Mouse (Mus musculus) heart, embryonic 11.5 days (tissue): Measurements from ENCODE around the gene Asb14. TPM values are rescaled to one million over a fixed set of nuclear protein-coding genes. Genes with fewer than 3 reads are reported as not detected.
"Not testable (repeated sequence)": the region's sequence is repeated elsewhere in the genome, so short reads cannot be mapped to it uniquely, and the experiment has no call there.

ENCODE experiments used
- ATAC-seq: fragments of 200-750 bp; cut with Nextera tagmentation; replicated peaks from 2 replicates; pipeline ENCODE4 v1.8.0; 2017; ENCODE audit warnings: moderate library complexity; ENCODE audit not compliant: insufficient number of reproducible peaks, low FRiP score, low TSS enrichment
- H3K27ac ChIP-seq: fragments of 300-500 bp; sonication (generic); 2 replicates; pipeline ENCODE4 v1.5.1; 2014; ENCODE audit warnings: mild to moderate bottlenecking, low read depth, low read length
- H3K27me3 ChIP-seq: fragments of 300-500 bp; sonication (generic); 2 replicates; pipeline ENCODE4 v1.6.1; 2014; ENCODE audit warnings: mild to moderate bottlenecking, low read length, mixed read lengths; ENCODE audit not compliant: control insufficient read depth, insufficient read depth
- H3K36me3 ChIP-seq: fragments of 300-500 bp; sonication (generic); 2 replicates; pipeline ENCODE4 v1.6.1; 2014; ENCODE audit warnings: mild to moderate bottlenecking, low read length, moderate library complexity, mixed read lengths; ENCODE audit not compliant: control insufficient read depth, insufficient read depth
- H3K4me1 ChIP-seq: fragments of 300-500 bp; sonication (generic); 2 replicates; pipeline ENCODE4 v1.6.1; 2014; ENCODE audit warnings: low read length; ENCODE audit not compliant: control insufficient read depth, insufficient read depth
- H3K4me2 ChIP-seq: fragments of 300-500 bp; sonication (generic); 2 replicates; pipeline ENCODE4 v1.6.1; 2014; ENCODE audit warnings: mild to moderate bottlenecking, moderate library complexity
- H3K4me3 ChIP-seq: fragments of 300-500 bp; sonication (generic); 2 replicates; pipeline ENCODE4 v1.5.1; 2014; ENCODE audit warnings: low read depth, low read length
- H3K9ac ChIP-seq: fragments of 300-500 bp; sonication (generic); 2 replicates; pipeline ENCODE4 v1.6.1; 2014; ENCODE audit warnings: mild to moderate bottlenecking, low read depth, low read length, moderate library complexity
- H3K9me3 ChIP-seq: fragments of 300-500 bp; sonication (generic); replicated peaks from 2 replicates; pipeline ENCODE4 v1.6.1; 2016; ENCODE audit warnings: low read length; ENCODE audit not compliant: control insufficient read depth
- WGBS: fragments of 180-500 bp; shearing (Covaris S2); extraction: QIAGEN DNeasy Blood & Tissue Kit; methylation state at CpG from one replicate; pipeline ENCODE4 v1.1.7; 2014; ENCODE audit not compliant: insufficient replicate concordance; 5-methylcytosine and 5-hydroxymethylcytosine counted together
- polyA plus RNA-seq: library from polyadenylated mRNA; unstranded; fragments of >200 nt; fragmentation: Nextera tagmentation; extraction: Ambion mirVana; gene quantifications from 2 replicates; pipeline ENCODE4 v1.2.1, GENCODE M21; 2014

Gene Asb14
- polyA plus RNA-seq, 1 experiment from 2014 or later = 0.29 TPM

- H3K9ac ChIP-seq = no peak overlapping the region
- H3K4me3 ChIP-seq = no peak overlapping the region
- 72% methylated on average over 9 of the region's 9 CpGs for WGBS
- no peaks in the 10 kb centered on the region for H3K4me1 ChIP-seq
- H3K4me2 ChIP-seq = no peak overlapping the region
- H3K27me3 ChIP-seq = no peaks in the 10 kb centered on the region
- ATAC-seq = no peak
- H3K36me3 ChIP-seq = no peaks in the 10 kb centered on the region
- no peak overlapping the region for H3K27ac ChIP-seq
- H3K9me3 ChIP-seq = no peaks in the 10 kb centered on the region
Measured at GRCm38 (mm10) chr14:26913681-26914268, 19.4 kb downstream of the Asb14 start.

GRCm38 (mm10) chr14:26919310-26919709 is 25.0 kb downstream of the Asb14 start:
- Histone ChIP-seq H3K4me1 (no peaks in the 10 kb centered on the region; the same call in 1 of the 2 replicates), H3K9me3 (no peaks in the 10 kb centered on the region), H3K27ac (no peak overlapping the region), H3K36me3 (0 out of 2 replicates have a peak, but pooled peaks cover 2% of the 10 kb centered on the region), H3K27me3 (no peaks in the 10 kb centered on the region), H3K9ac (no peak overlapping the region), H3K4me2 (no peak overlapping the region), H3K4me3 (no peak overlapping the region)
- ATAC-seq = no peak
- 90% methylated on average over 3 of the region's 3 CpGs for WGBS

DNA sequence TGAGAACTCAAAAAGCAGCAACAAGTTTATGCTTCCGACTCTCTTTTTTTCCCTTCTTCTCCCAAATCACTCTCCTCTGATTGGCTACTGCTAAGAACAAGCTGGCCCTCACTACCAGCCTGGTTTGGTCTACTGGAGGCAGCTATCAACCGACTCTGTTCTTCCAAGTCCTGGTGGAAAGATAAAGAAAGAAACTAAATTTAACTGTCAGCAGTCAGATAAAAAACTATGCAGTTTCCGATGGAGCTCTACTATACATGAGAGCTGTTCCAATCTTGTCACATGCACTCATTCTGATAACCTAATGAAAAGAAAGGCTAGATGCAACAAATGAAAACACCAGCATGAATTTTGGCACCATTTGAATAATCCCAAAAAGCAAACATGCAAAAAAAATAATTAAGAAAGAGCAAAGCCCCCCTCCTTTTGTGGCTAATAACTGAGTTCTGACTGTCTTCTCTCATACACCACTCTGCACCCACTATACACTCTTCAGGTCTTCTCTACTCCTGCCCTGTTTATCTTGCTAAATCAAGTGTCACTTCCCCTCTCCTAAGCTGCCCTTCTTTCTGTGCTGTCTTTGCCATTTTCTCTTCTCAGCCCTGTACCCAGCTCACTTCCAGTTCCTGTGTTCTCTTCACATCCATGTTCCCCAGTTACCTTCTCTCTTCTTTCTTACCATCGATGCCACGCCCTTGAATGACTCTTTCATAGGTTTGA is 29.5 kb downstream of the Asb14 start:
- Histone ChIP-seq H3K4me3 (no peak overlapping the region), H3K9me3 (no peaks in the 10 kb centered on the region), H3K4me2 (no peak overlapping the region), H3K27me3 (no peaks in the 10 kb centered on the region), H3K36me3 (peaks cover 7% of the 10 kb centered on the region; the same call in 1 of the 2 replicates), H3K4me1 (no peaks in the 10 kb centered on the region; the same call in 1 of the 2 replicates), H3K9ac (no peak overlapping the region), H3K27ac (no peak overlapping the region)
- no peak for ATAC-seq
- WGBS = 62% methylated on average over 5 of the region's 5 CpGs

DNA sequence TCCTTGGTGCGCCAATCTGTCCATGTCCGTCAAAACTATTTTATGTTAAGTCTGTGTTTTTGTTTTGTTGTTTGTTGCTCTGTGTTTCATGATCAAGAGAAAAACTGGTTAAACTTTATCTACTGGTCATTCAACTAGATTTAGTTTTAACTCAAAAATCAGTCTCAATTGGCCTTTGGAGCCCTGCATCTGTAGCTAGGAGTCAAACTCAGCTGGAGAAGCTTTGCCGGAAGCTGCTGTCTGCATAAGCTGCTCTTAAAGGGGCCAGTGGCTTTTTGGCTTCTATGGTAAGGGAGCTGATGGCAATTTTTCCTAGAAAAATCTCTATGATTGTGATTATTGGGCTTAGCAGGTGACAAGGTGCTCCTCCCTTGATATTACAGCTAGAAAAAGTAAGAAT is 40.5 kb downstream of the Asb14 start:
- H3K36me3 ChIP-seq = peaks cover 4% of the 10 kb centered on the region; the same call in 1 of the 2 replicates
- H3K4me1 ChIP-seq = no peaks in the 10 kb centered on the region
- WGBS = 77% methylated on average over 3 of the region's 3 CpGs
- ATAC-seq = no peak
- H3K9ac ChIP-seq = no peak overlapping the region
- H3K9me3 ChIP-seq = no peaks in the 10 kb centered on the region
- no peak overlapping the region for H3K27ac ChIP-seq
- no peak overlapping the region for H3K4me2 ChIP-seq
- H3K4me3 ChIP-seq = no peak overlapping the region
- no peaks in the 10 kb centered on the region for H3K27me3 ChIP-seq

DNA sequence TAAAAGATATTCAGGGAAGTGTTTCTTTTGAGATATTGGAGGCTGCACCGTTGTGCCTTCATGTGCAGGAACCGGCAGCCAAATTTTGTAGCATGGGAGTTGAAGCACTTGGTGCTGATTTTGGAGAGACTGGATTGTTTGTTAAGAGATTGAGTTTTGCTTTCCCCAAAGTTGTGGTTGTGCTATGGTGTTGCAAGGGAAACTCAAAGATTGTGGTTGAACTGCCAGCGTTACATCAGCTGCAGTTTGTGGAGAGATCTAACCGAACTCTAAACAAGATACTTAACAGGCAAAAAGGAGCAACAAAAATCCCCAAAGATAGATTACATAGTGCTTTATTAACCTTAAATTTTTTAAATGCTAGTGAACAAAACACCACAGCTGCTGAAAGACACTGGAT is 41.2 kb downstream of the Asb14 start:
- Histone ChIP-seq H3K9ac (no peak overlapping the region), H3K4me2 (no peak overlapping the region), H3K4me3 (no peak overlapping the region), H3K9me3 (no peaks in the 10 kb centered on the region), H3K27me3 (no peaks in the 10 kb centered on the region), H3K36me3 (peaks cover 4% of the 10 kb centered on the region; the same call in 1 of the 2 replicates), H3K4me1 (no peaks in the 10 kb centered on the region), H3K27ac (no peak overlapping the region)
- no peak for ATAC-seq
- WGBS = 81% methylated on average over 4 of the region's 4 CpGs

DNA sequence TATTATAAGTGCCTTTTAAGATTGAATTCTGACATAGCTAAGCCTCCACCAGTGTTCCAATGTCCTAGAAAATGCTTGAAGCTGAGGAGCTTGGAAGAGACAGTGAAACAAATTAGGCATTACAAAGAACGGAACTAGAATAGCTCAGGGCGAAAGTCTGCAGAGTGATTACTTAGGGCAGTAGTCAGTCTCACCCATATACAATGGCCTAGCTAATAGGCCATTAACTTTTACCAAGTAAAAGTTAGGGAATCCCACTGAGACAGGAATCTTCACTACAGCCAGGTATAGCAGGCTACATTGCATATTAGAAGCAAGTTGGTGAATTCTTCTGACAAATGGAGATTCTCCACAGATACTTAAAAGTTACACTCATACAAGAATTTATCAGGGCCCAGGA is 61.8 kb downstream of the Asb14 start:
- WGBS = 87% methylated on average over 2 of the region's 2 CpGs
- H3K9ac ChIP-seq, H3K9me3 ChIP-seq, H3K4me2 ChIP-seq, H3K36me3 ChIP-seq, H3K27ac ChIP-seq, ATAC-seq, H3K27me3 ChIP-seq, H3K4me1 ChIP-seq, H3K4me3 ChIP-seq: not testable (repeated sequence)

- Histone ChIP-seq H3K4me1 (no peaks in the 10 kb centered on the region), H3K4me3 (no peak overlapping the region), H3K27ac (no peak overlapping the region), H3K36me3 (peaks cover 2% of the 10 kb centered on the region; the same call in 1 of the 2 replicates), H3K27me3 (no peaks in the 10 kb centered on the region), H3K9me3 (no peaks in the 10 kb centered on the region), H3K9ac (no peak overlapping the region), H3K4me2 (no peak overlapping the region)
- no peak for ATAC-seq
- 86% methylated on average over 1 of the region's 1 CpGs for WGBS
Measured at GRCm38 (mm10) chr14:26960518-26960917, 66.2 kb downstream of the Asb14 start.
